ENCODE assay signal across 31 mouse cellular contexts in genomic region chr14:12837902-12838301, GRCm38 (mm10). TPM values are rescaled to one million over a fixed set of nuclear protein-coding genes. Genes with fewer than 3 reads are reported as not detected.
DNase-seq lines count a peak whose midpoint lies in the region; ATAC-seq and TF ChIP-seq lines count a peak whose summit lies in the region.
"Had no signal": no experiment of that assay in that cellular context is flagged by ENCODE, and none has a peak within 500 bp of the region (broad histone marks: within the 10 kb centered on the region; RNA-seq: fewer than 3 reads in every experiment).

No protein-coding gene starts in this region.

- WGBS in forebrain, embryonic 14.5 days: 0% methylated on average over 1 of the region's 1 CpGs
- WGBS in forebrain, postnatal 0 days: 15% methylated on average over 1 of the region's 1 CpGs
- WGBS in heart, embryonic 11.5 days (ENCODE audit: insufficient replicate concordance): 48% methylated on average over 1 of the region's 1 CpGs

- H3K4me3 ChIP-seq in ES-E14 (ENCODE audit: insufficient read depth in 1 of 2, low read depth in 1 of 2, low read length in 2 of 2, poor library complexity in 1 of 2, severe bottlenecking in 1 of 2): no peak overlapping the region
- no peak overlapping the region for H3K4me3 ChIP-seq in forebrain, embryonic 14.5 days (ENCODE audit: low read depth, low read length)
- no peak overlapping the region for H3K4me3 ChIP-seq in forebrain, postnatal 0 days (ENCODE audit: low read depth, low read length)
- no peak overlapping the region for H3K4me3 ChIP-seq in heart, embryonic 11.5 days (ENCODE audit: low read depth, low read length)
- H3K4me3 ChIP-seq: embryonic facial prominence, embryonic 13.5 days; erythroblast, embryonic 14.5 days; gastrocnemius, adult 2 months; heart, embryonic 13.5 days had no signal

- no peaks in the 10 kb centered on the region for H3K9me3 ChIP-seq in ES-E14 (ENCODE audit: control insufficient read depth, insufficient read depth, low read depth, low read length)
- no peaks in the 10 kb centered on the region for H3K9me3 ChIP-seq in forebrain, embryonic 14.5 days (replicated peaks; ENCODE audit: control insufficient read depth, low read length)
- no peaks in the 10 kb centered on the region for H3K9me3 ChIP-seq in forebrain, postnatal 0 days (ENCODE audit: low read length)
- no peaks in the 10 kb centered on the region for H3K9me3 ChIP-seq in heart, embryonic 11.5 days (replicated peaks; ENCODE audit: control insufficient read depth, low read length)
- H3K9me3 ChIP-seq: embryonic facial prominence, embryonic 13.5 days; G1E; heart, embryonic 13.5 days had no signal

- H3K4me2 ChIP-seq in forebrain, embryonic 14.5 days (ENCODE audit: low read length): no peak overlapping the region
- no peak overlapping the region for H3K4me2 ChIP-seq in forebrain, postnatal 0 days (ENCODE audit: low read depth)
- no peak overlapping the region for H3K4me2 ChIP-seq in heart, embryonic 11.5 days
- H3K4me2 ChIP-seq: embryonic facial prominence, embryonic 13.5 days; heart, embryonic 13.5 days; hindbrain, embryonic 14.5 days had no signal

- H3K27me3 ChIP-seq in forebrain, embryonic 14.5 days (replicated peaks; ENCODE audit: control insufficient read depth, insufficient read depth, low read length): no peaks in the 10 kb centered on the region
- no peaks in the 10 kb centered on the region for H3K27me3 ChIP-seq in forebrain, postnatal 0 days (ENCODE audit: insufficient read depth, low read length)
- H3K27me3 ChIP-seq in heart, embryonic 11.5 days (ENCODE audit: control insufficient read depth, insufficient read depth, low read length): no peaks in the 10 kb centered on the region
- H3K27me3 ChIP-seq: embryonic facial prominence, embryonic 13.5 days; heart, embryonic 13.5 days; Patski had no signal

- H3K4me1 ChIP-seq in ES-E14 (ENCODE audit: control insufficient read depth in 2 of 2, insufficient read depth in 2 of 2, low read length in 2 of 2, poor library complexity in 1 of 2): peaks cover 2% of the 10 kb centered on the region in 2 experiments; a peak in 2 of 4 replicates
- H3K4me1 ChIP-seq in forebrain, embryonic 14.5 days (ENCODE audit: control insufficient read depth, insufficient read depth, low read length): no peaks in the 10 kb centered on the region
- no peaks in the 10 kb centered on the region; the same call in 1 of the 2 replicates for H3K4me1 ChIP-seq in forebrain, postnatal 0 days (ENCODE audit: insufficient read depth)
- no peaks in the 10 kb centered on the region for H3K4me1 ChIP-seq in heart, embryonic 11.5 days (ENCODE audit: control insufficient read depth, insufficient read depth, low read length)
- H3K4me1 ChIP-seq: embryonic facial prominence, embryonic 13.5 days; heart, embryonic 13.5 days had no signal

- no peak for TF ChIP-seq CTCF in forebrain, postnatal 0 days (IDR thresholded peaks at IDR 0.05; ENCODE audit: low read depth)

- no peak overlapping the region for H3K27ac ChIP-seq in ES-E14 (ENCODE audit: insufficient read depth, low read depth, low read length, poor library complexity, severe bottlenecking)
- no peak overlapping the region for H3K27ac ChIP-seq in forebrain, embryonic 14.5 days (ENCODE audit: low read depth, low read length)
- H3K27ac ChIP-seq in forebrain, postnatal 0 days (ENCODE audit: low read depth, low read length): no peak overlapping the region
- H3K27ac ChIP-seq in heart, embryonic 11.5 days (ENCODE audit: low read depth, low read length): no peak overlapping the region
- H3K27ac ChIP-seq: embryonic facial prominence, embryonic 13.5 days; gastrocnemius, adult 2 months; heart, embryonic 13.5 days; hindbrain, embryonic 14.5 days; hindbrain, postnatal 0 days had no signal

- ATAC-seq in forebrain, embryonic 14.5 days: peak; percentile 15; the same call in 1 of the 2 replicates
- ATAC-seq in forebrain, postnatal 0 days: 0 out of 2 replicates have a peak, but pooled peaks have one; percentile 36
- ATAC-seq in heart, embryonic 11.5 days (replicated peaks; ENCODE audit: insufficient number of reproducible peaks, low FRiP score, low TSS enrichment): no peak
- ATAC-seq: activated CD4-positive, CD25-positive, alpha-beta regulatory T cell, adult 4 months; CD4-positive, CD25-positive, alpha-beta regulatory T cell, adult 4 months; hindbrain, postnatal 0 days; inflammation-experienced regulatory T-cells, adult 6 months; intestine, embryonic 16.5 days; Patski had no signal

- no peak overlapping the region for H3K9ac ChIP-seq in ES-E14 (ENCODE audit: insufficient read depth, low read depth, low read length, poor library complexity, severe bottlenecking)
- H3K9ac ChIP-seq in forebrain, embryonic 14.5 days (ENCODE audit: low read length): no peak overlapping the region
- H3K9ac ChIP-seq in forebrain, postnatal 0 days: no peak overlapping the region
- no peak overlapping the region for H3K9ac ChIP-seq in heart, embryonic 11.5 days (ENCODE audit: low read depth, low read length)
- H3K9ac ChIP-seq: embryonic facial prominence, embryonic 13.5 days; heart, embryonic 13.5 days; hindbrain, embryonic 14.5 days had no signal

- no peaks in the 10 kb centered on the region for H3K36me3 ChIP-seq in ES-E14 (ENCODE audit: control insufficient read depth, insufficient read depth, low read length, poor library complexity, severe bottlenecking)
- H3K36me3 ChIP-seq in forebrain, embryonic 14.5 days (ENCODE audit: control insufficient read depth, insufficient read depth, low read length): no peaks in the 10 kb centered on the region
- no peaks in the 10 kb centered on the region for H3K36me3 ChIP-seq in forebrain, postnatal 0 days (ENCODE audit: insufficient read depth)
- no peaks in the 10 kb centered on the region for H3K36me3 ChIP-seq in heart, embryonic 11.5 days (ENCODE audit: control insufficient read depth, insufficient read depth, low read length)
- H3K36me3 ChIP-seq: embryonic facial prominence, embryonic 13.5 days; G1E; heart, embryonic 13.5 days had no signal

- DNase-seq in ES-CJ7 (ENCODE audit: low read depth, low spot score) (peak; percentile 41), ES-E14 (ENCODE audit: low read depth, low spot score) (peak; percentile 39)
- no peak for DNase-seq in forebrain, embryonic 14.5 days (ENCODE audit: low spot score)
- DNase-seq in forebrain, postnatal 0 days: no peak
- no peak for DNase-seq in retina, postnatal 1 day
- DNase-seq: adrenal gland, adult 8-10 months; adrenal gland, postnatal 25 days; cerebellum, adult 18-20 months; cerebellum, adult 9-11 months; cerebellum, postnatal 25 days; gastrocnemius, adult 2 months; gastrocnemius, postnatal 14 days; heart, adult 11 months; heart, postnatal 14 days; heart, postnatal 4 days; kidney, adult 18-20 months; kidney, adult 9 months had no signal

- in situ Hi-C loops in ES-E14 (cut with MboI; ENCODE audit: low sequenced_read_pairs in 2 of 2, unreplicated experiment in 2 of 2): no loop called here

TF ChIP-seq in ES-E14, 5 proteins besides CTCF, POLR2A, EP300 and RAD21:
- TF ChIP-seq HCFC1 (IDR thresholded peaks at IDR 0.05; ENCODE audit: borderline replicate concordance, insufficient read depth, low read length) (no peak), ZC3H11A (IDR thresholded peaks at IDR 0.05; ENCODE audit: borderline replicate concordance, low read depth, low read length) (no peak)

RNA-seq across cellular contexts. Expression of gene Cadps, which starts 15.0 kb away (rescaled TPM):
- 0.49 and 0.58 TPM in 2 replicates for total RNA-seq in ES-E14 (2012; rRNA removed)
- 36.0 TPM in 2 replicates for polyA plus RNA-seq in forebrain, embryonic 14.5 days (2014; fragmentation: Nextera tagmentation; extraction: Ambion mirVana)
- total RNA-seq in forebrain, postnatal 0 days (2014; rRNA removed): 154 and 164 TPM in 2 replicates
- 16.9 and 27.2 TPM in 2 replicates for polyA plus RNA-seq in forebrain, postnatal 0 days (2015; fragmentation: Nextera tagmentation; extraction: Ambion mirVana)
- 1.9 and 2.3 TPM in 2 replicates for polyA plus RNA-seq in heart, embryonic 11.5 days (2014; fragmentation: Nextera tagmentation; extraction: Ambion mirVana)
- total RNA-seq: common myeloid progenitor, adult 5-6 weeks had no signal
- polyA plus RNA-seq: C2C12; erythroblast, embryonic 14.5 days; G1E; Patski had no signal

Comparison
In these comparisons a context has a peak if more than half of its experiments do, and no peak if none do; other contexts are left out.
1. DNase-seq: peak in ES-CJ7 (single experiment) and ES-E14 (single experiment); none in forebrain, embryonic 14.5 days (single experiment), forebrain, postnatal 0 days (single experiment) and retina, postnatal 1 day (single experiment).